Mouse (Mus musculus): ENCODE measurements around the gene Gm17332. TPM values are rescaled to one million over a fixed set of nuclear protein-coding genes. Genes with fewer than 3 reads are reported as not detected.

The Gm17332 gene
- not detected in 2 replicates for polyA plus RNA-seq (2021; fragmentation: Nextera tagmentation)
- long read RNA-seq, experiment 1, result 0 reads
- long read RNA-seq, experiment 2, result 0 reads

DNA sequence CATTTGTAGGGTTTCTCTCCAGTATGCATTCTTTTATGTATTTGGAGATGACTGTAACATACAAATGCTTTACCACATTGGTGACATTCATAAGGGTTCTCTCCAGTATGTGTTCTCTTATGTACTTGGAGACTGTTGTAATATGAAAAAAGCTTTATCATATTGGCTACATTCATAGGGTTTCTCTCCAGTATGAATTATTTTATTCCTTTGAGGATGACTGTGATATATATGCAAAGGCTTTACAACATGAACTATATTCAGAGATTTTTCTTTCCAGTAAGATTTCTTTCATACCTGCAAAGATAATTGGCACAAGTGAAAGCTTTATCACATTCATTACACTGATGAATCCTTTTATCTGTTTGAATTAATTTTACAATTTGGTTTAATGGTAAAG, at the start of gene Gm17332:
Gene Gm17332 (minus strand): TSS at position 101 of the 400 bp plus-strand sequence.

Other genes starting within 250 kb of the Gm17332 start
- gene Erlec1, start 228.1 kb downstream of the Gm17332 start, polyA plus RNA-seq (2021; fragmentation: Nextera tagmentation), result 11.4 and 14.1 TPM in 2 replicates
- 19.7 and 24.0 TPM in 2 replicates for gene Chac2, start 196.1 kb downstream of the Gm17332 start, polyA plus RNA-seq (2021; fragmentation: Nextera tagmentation)
- gene Stc2, start 187.6 kb upstream of the Gm17332 start, polyA plus RNA-seq (2021; fragmentation: Nextera tagmentation), result 0.12 and 0.25 TPM in 2 replicates

Data from left cerebral cortex, adult 6 months (tissue).